20 mouse cellular contexts compared by ENCODE assay signal in genomic region chr9:61827721-61828120, GRCm38 (mm10).
A peak's percentile ranks its signal among the peaks of the same experiment; 100 is the strongest.
DNase-seq lines count a peak whose midpoint lies in the region; ATAC-seq and TF ChIP-seq lines count a peak whose summit lies in the region.
"Had no signal": no experiment of that assay in that cellular context is flagged by ENCODE, and none has a peak within 500 bp of the region (broad histone marks: within the 10 kb centered on the region; RNA-seq: fewer than 3 reads in every experiment).

No protein-coding gene starts in this region.

- in situ Hi-C loops in CH12.LX (cut with MboI; ENCODE audit: low pct_ligation_motif_present, low pct_unique_long_range_greater_than_20kb, low sequenced_read_pairs), result loop anchor here (10.0 to 25.0 kb wide), 2 partner anchors 123 to 465 kb away; partner anchors contain the start of gene Tle3

- H3K4me3 ChIP-seq in CH12.LX (replicated peaks in 1 of 3; ENCODE audit: low read depth in 2 of 3, low read length in 2 of 3, poor library complexity in 1 of 3), result no peak overlapping the region
- no peak overlapping the region for H3K4me3 ChIP-seq in midbrain, embryonic 13.5 days (replicated peaks)
- H3K4me3 ChIP-seq: embryonic facial prominence, embryonic 13.5 days; embryonic facial prominence, embryonic 15.5 days; forebrain, embryonic 13.5 days; forebrain, embryonic 15.5 days had no signal

- no peak overlapping the region for H3K4me2 ChIP-seq in CH12.LX (ENCODE audit: insufficient read depth, low read depth, poor library complexity, severe bottlenecking)
- no peak overlapping the region for H3K4me2 ChIP-seq in midbrain, embryonic 13.5 days (replicated peaks)
- H3K4me2 ChIP-seq: embryonic facial prominence, embryonic 13.5 days; embryonic facial prominence, embryonic 15.5 days; forebrain, embryonic 13.5 days; forebrain, embryonic 15.5 days had no signal

- dilution Hi-C loops in CH12.LX (cut with MboI; ENCODE audit: extremely low pct_ligation_motif_present, extremely low pct_unique_long_range_greater_than_20kb, low sequenced_read_pairs), result no loop called here

- peak; percentile 99 for TF ChIP-seq EP300 in CH12.LX (IDR thresholded peaks at IDR 0.05; ENCODE audit: low read length)

- peak; percentile 35 for DNase-seq in CD4-positive, CD25-positive, alpha-beta regulatory T cell, adult 2 months (ENCODE audit: low read depth, low spot score)
- peak; percentile 82 for DNase-seq in CH12.LX (ENCODE audit: extremely low read depth)
- no peak for DNase-seq in spleen, postnatal 14 days (ENCODE audit: low spot score in 2 of 2)
- DNase-seq: adrenal gland, adult 2 months; adrenal gland, postnatal 10 days; adrenal gland, postnatal 25 days; cerebellum, adult 11 months; cerebellum, adult 18-20 months; cerebellum, adult 8-10 months; cerebellum, adult 9-11 months; cerebellum, postnatal 14 days; cerebellum, postnatal 36 days; embryo, embryonic 11 days; forebrain, postnatal 0 days had no signal

- H3K36me3 ChIP-seq in CH12.LX (replicated peaks in 1 of 2; ENCODE audit: control insufficient read depth in 1 of 2, insufficient read depth in 1 of 2, low read length in 1 of 2), result no peaks in the 10 kb centered on the region
- H3K36me3 ChIP-seq in midbrain, embryonic 13.5 days, result no peaks in the 10 kb centered on the region
- H3K36me3 ChIP-seq: embryonic facial prominence, embryonic 13.5 days; embryonic facial prominence, embryonic 15.5 days; forebrain, embryonic 15.5 days had no signal

- no peaks in the 10 kb centered on the region for H3K27me3 ChIP-seq in CH12.LX (replicated peaks)
- peaks cover 5% of the 10 kb centered on the region for H3K27me3 ChIP-seq in midbrain, embryonic 13.5 days
- H3K27me3 ChIP-seq: forebrain, embryonic 15.5 days had no signal

- WGBS in midbrain, embryonic 13.5 days, result 94% methylated on average over 4 of the region's 4 CpGs

- peaks cover 3% of the 10 kb centered on the region for H3K9me3 ChIP-seq in CH12.LX (replicated peaks; ENCODE audit: low read length)
- no peaks in the 10 kb centered on the region for H3K9me3 ChIP-seq in midbrain, embryonic 13.5 days
- H3K9me3 ChIP-seq: embryonic facial prominence, embryonic 13.5 days; embryonic facial prominence, embryonic 15.5 days; forebrain, embryonic 13.5 days; forebrain, embryonic 15.5 days had no signal

- TF ChIP-seq CTCF in CH12.LX (conservative IDR thresholded peaks at IDR 0.05 in 1 of 2, IDR thresholded peaks at IDR 0.05 in 1 of 2; ENCODE audit: low read depth in 2 of 2, low read length in 2 of 2), result no peak

- H3K27ac ChIP-seq in CH12.LX (ENCODE audit: insufficient read depth, low read depth), result no peak overlapping the region
- no peak overlapping the region for H3K27ac ChIP-seq in midbrain, embryonic 13.5 days
- H3K27ac ChIP-seq: embryonic facial prominence, embryonic 13.5 days; embryonic facial prominence, embryonic 15.5 days; forebrain, embryonic 13.5 days; forebrain, embryonic 15.5 days had no signal

- TF ChIP-seq RAD21 in CH12.LX (IDR thresholded peaks at IDR 0.05; ENCODE audit: low read depth, low read length), result no peak

- H3K79me2 ChIP-seq in CH12.LX (replicated peaks; ENCODE audit: control insufficient read depth, extremely low read depth, insufficient read depth, poor library complexity, severe bottlenecking), result no peaks in the 10 kb centered on the region

- peaks cover 24 to 61% of the 10 kb centered on the region in 2 experiments for H3K4me1 ChIP-seq in CH12.LX (ENCODE audit: control insufficient read depth in 1 of 2, insufficient read depth in 2 of 2)
- H3K4me1 ChIP-seq in midbrain, embryonic 13.5 days (replicated peaks), result peaks cover 5% of the 10 kb centered on the region; the same call in 1 of the 2 replicates

- no peak for ATAC-seq in erythroblast, adult 5-6 weeks (replicated peaks; ENCODE audit: low FRiP score, poor library complexity, severe bottlenecking)
- ATAC-seq in midbrain, embryonic 13.5 days, result no peak
- ATAC-seq: forebrain, embryonic 13.5 days; forebrain, embryonic 15.5 days; forebrain, postnatal 0 days had no signal

- no peak overlapping the region for H3K9ac ChIP-seq in CH12.LX (ENCODE audit: insufficient read depth, low read depth)
- H3K9ac ChIP-seq in midbrain, embryonic 13.5 days (replicated peaks), result no peak overlapping the region
- H3K9ac ChIP-seq: embryonic facial prominence, embryonic 13.5 days; embryonic facial prominence, embryonic 15.5 days; forebrain, embryonic 13.5 days; forebrain, embryonic 15.5 days; forebrain, postnatal 0 days had no signal

- no peak for TF ChIP-seq POLR2A in CH12.LX (IDR thresholded peaks at IDR 0.05; ENCODE audit: low read depth, low read length)

TF ChIP-seq in CH12.LX, 34 proteins besides CTCF, POLR2A, EP300 and RAD21:
- TF ChIP-seq CHD2 (IDR thresholded peaks at IDR 0.05; ENCODE audit: low read length), result peak; percentile 80
- TF ChIP-seq SMC3 (IDR thresholded peaks at IDR 0.05; ENCODE audit: low read depth, low read length), result no peak
- TF ChIP-seq USF2 (conservative IDR thresholded peaks at IDR 0.05; ENCODE audit: low read depth, low read length), result no peak
- peak; percentile 98 for TF ChIP-seq JUND (conservative IDR thresholded peaks at IDR 0.05; ENCODE audit: low read depth, low read length)
- 0 out of 2 replicates have a peak, but pooled peaks have one; percentile 32 for TF ChIP-seq MAX (IDR thresholded peaks at IDR 0.05; ENCODE audit: low read length)
- TF ChIP-seq MYC (IDR thresholded peaks at IDR 0.05; ENCODE audit: low read depth, low read length), result 0 out of 2 replicates have a peak, but pooled peaks have one; percentile 33
- TF ChIP-seq TCF12 (IDR thresholded peaks at IDR 0.05; ENCODE audit: low read depth, low read length), result peak; percentile 40; the same call in 1 of the 2 replicates
- peak; percentile 74 for TF ChIP-seq MEF2A (IDR thresholded peaks at IDR 0.05; ENCODE audit: borderline replicate concordance, low read depth, low read length)
- no peak for TF ChIP-seq ZNF384 (IDR thresholded peaks at IDR 0.05; ENCODE audit: low read depth, low read length)
- TF ChIP-seq BHLHE40 (IDR thresholded peaks at IDR 0.05; ENCODE audit: low read depth, low read length), result peak; percentile 83
- no peak for TF ChIP-seq MXI1 (IDR thresholded peaks at IDR 0.05; ENCODE audit: low read depth, low read length)
- peak; percentile 93 for TF ChIP-seq ETS1 (conservative IDR thresholded peaks at IDR 0.05; ENCODE audit: low read depth, low read length)
- peak; percentile 97 for TF ChIP-seq JUN (IDR thresholded peaks at IDR 0.05; ENCODE audit: insufficient read depth, low read depth, low read length)
- peak; percentile 81 for TF ChIP-seq MAFK (IDR thresholded peaks at IDR 0.05; ENCODE audit: insufficient replicate concordance, low read length)
- TF ChIP-seq SIN3A (IDR thresholded peaks at IDR 0.05; ENCODE audit: low read length), result no peak
- no peak for TF ChIP-seq POLR2AphosphoS2 (IDR thresholded peaks at IDR 0.05; ENCODE audit: low read depth, low read length)
- TF ChIP-seq RCOR1 (conservative IDR thresholded peaks at IDR 0.05; ENCODE audit: low read depth, low read length), result peak; percentile 71; the same call in 1 of the 2 replicates
- TF ChIP-seq IRF4 (IDR thresholded peaks at IDR 0.05; ENCODE audit: low read depth, low read length), result peak; percentile 97
- 0 out of 2 replicates have a peak, but pooled peaks have one; percentile 33 for TF ChIP-seq MAZ (IDR thresholded peaks at IDR 0.05; ENCODE audit: low read depth, low read length)

Comparison
In these comparisons a context has a peak if more than half of its experiments do, and no peak if none do; other contexts are left out.
1. DNase-seq: peak in CD4-positive, CD25-positive, alpha-beta regulatory T cell, adult 2 months (single experiment) and CH12.LX (single experiment); none in spleen, postnatal 14 days (0 of 2).